Mouse (Mus musculus) liver, postnatal 0 days (tissue): Measurements from ENCODE around the gene Utrn.

Source experiments
- CTCF ChIP-seq: sonication (generic); IDR thresholded peaks from 2 replicates; pipeline ENCODE4 v1.5.1; 2016; ENCODE audit warnings: antibody characterized with exemption, low read depth
- EP300 ChIP-seq: IDR thresholded peaks from 2 replicates; pipeline ENCODE4 v1.6.1; 2016; ENCODE audit warnings: antibody characterized with exemption, low read depth, mild to moderate bottlenecking

DNA sequence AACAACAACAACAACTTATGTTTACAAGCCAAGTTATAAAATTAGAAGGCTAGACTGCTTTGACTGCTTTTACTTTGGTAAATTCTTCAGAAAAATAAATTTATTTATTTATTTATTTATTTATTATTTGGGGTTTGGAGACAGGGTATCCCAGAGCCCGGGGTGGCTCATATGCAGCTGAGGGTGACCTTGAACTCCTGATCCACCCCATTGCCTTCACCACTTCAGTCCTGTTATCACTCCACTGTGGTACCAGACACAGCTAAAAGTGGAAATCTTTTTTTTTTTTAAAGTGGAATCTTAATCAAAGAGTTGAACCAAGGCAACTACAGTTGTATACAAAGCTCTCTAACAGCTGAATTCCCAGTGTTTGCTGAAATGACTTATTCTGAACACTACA lies 80.6 kb downstream of the Utrn start:
- TF ChIP-seq CTCF (no peak), EP300 (no peak)
